Mouse (Mus musculus) thymus, adult 2 months (tissue): ENCODE measurements around the gene Efhb.

Experiments
- CTCF ChIP-seq: fragments of 200-500 bp; IDR thresholded peaks from 2 replicates; pipeline ENCODE4 v1.5.1; 2012; ENCODE audit warnings: mild to moderate bottlenecking, control low read depth, low read length, moderate library complexity, borderline replicate concordance; ENCODE audit not compliant: control insufficient read depth, poor library complexity, insufficient read depth; ENCODE audit errors: extremely low read depth
- POLR2A ChIP-seq: fragments of 200-500 bp; IDR thresholded peaks from 2 replicates; pipeline ENCODE4 v1.6.1; 2012; ENCODE audit warnings: mild to moderate bottlenecking, low read length, control low read depth, moderate library complexity; ENCODE audit not compliant: control insufficient read depth, poor library complexity, insufficient read depth; ENCODE audit errors: extremely low read depth

GRCm38 (mm10) chr17:53480433-53480832, 17.3 kb upstream of the Efhb start:
- TF ChIP-seq CTCF (no peak), POLR2A (no peak)
